Mouse (Mus musculus): ENCODE measurements at regions not wholly inside any gene's neighbourhood (a gene's known extent, or its start where the extent isn't known, plus 50 kb on each side); places are given as distances from the start of the nearest gene placed in this dataset.

- no peak for TF ChIP-seq CTCF (IDR thresholded peaks at IDR 0.05; ENCODE audit: low read depth, low read length)
- no peak for TF ChIP-seq GATA1 (IDR thresholded peaks at IDR 0.05; ENCODE audit: borderline replicate concordance, low read length)
These were observed 143.8 kb upstream of the Pou1f1 start for GRCm38 (mm10) chr16:65376553-65376952.

All from G1E (cell line).